Mouse (Mus musculus) forebrain, embryonic 15.5 days (tissue): ENCODE data around the gene Mest. TPM values are rescaled to one million over a fixed set of nuclear protein-coding genes. Genes with fewer than 3 reads are reported as not detected.

Experiments used
- ATAC-seq: fragments of 200-750 bp; cut with Nextera tagmentation; replicated peaks from 2 replicates; pipeline ENCODE4 v1.8.0; 2017; ENCODE audit warnings: mild to moderate bottlenecking, moderate TSS enrichment, moderate library complexity
- H3K27ac ChIP-seq: fragments of 300-500 bp; sonication (generic); replicated peaks from 2 replicates; pipeline ENCODE4 v1.5.1; 2015; ENCODE audit warnings: mild to moderate bottlenecking, inconsistent platforms
- H3K27me3 ChIP-seq: fragments of 300-500 bp; sonication (generic); 2 replicates; pipeline ENCODE4 v1.6.1; 2015; ENCODE audit warnings: inconsistent platforms
- H3K36me3 ChIP-seq: fragments of 300-500 bp; sonication (generic); 2 replicates; pipeline ENCODE4 v1.6.1; 2015; ENCODE audit warnings: mild to moderate bottlenecking, inconsistent platforms
- H3K4me1 ChIP-seq: fragments of 300-500 bp; sonication (generic); 2 replicates; pipeline ENCODE4 v1.6.1; 2015; ENCODE audit warnings: inconsistent platforms
- H3K4me2 ChIP-seq: fragments of 300-500 bp; sonication (generic); replicated peaks from 2 replicates; pipeline ENCODE4 v1.6.1; 2015; ENCODE audit warnings: mild to moderate bottlenecking, inconsistent platforms
- H3K4me3 ChIP-seq: fragments of 300-500 bp; sonication (generic); 2 replicates; pipeline ENCODE4 v1.5.1; 2015; ENCODE audit warnings: mild to moderate bottlenecking, inconsistent platforms
- H3K9ac ChIP-seq: fragments of 300-500 bp; sonication (generic); replicated peaks from 2 replicates; pipeline ENCODE4 v1.6.1; 2015; ENCODE audit warnings: mild to moderate bottlenecking, inconsistent platforms
- H3K9me3 ChIP-seq: fragments of 300-500 bp; sonication (generic); 2 replicates; pipeline ENCODE4 v1.6.1; 2016; ENCODE audit warnings: inconsistent platforms
- WGBS: fragments of 180-500 bp; shearing (Covaris S2); methylation state at CpG from one replicate; pipeline ENCODE4 v1.1.7; 2015; ENCODE audit warnings: mixed read lengths; 5-methylcytosine and 5-hydroxymethylcytosine counted together
- polyA plus RNA-seq: library from polyadenylated mRNA; unstranded; fragments of >200 nt; fragmentation: Nextera tagmentation; extraction: Ambion mirVana; gene quantifications from 2 replicates; pipeline ENCODE4 v1.2.1, GENCODE M21; 2015

Mest gene
- 313 and 315 TPM in 2 replicates for polyA plus RNA-seq

DNA sequence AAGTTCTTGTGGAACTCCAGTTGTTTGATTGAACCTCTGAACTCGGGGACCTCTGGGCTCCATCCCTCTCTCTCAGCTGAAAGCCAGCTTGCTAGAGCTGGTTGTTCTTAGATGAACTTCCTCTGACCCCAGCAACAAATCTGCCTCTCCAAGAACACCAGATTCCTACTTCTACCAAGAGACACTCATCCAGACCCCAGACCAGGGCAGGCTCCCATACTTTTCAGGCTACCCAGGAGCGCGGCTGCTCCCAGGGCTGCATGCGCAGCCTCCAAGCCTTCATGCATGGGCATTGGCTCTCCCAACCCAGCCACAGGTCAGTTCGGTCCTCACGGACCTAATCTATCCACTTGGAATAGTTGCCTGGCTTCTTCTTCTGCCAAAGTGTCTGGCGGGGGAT lies at the start of gene Mest:
TSS of gene Mest (plus strand) at position 217 of the 400 bp plus-strand sequence.
- H3K9ac ChIP-seq: no peak within 1 kb of the TSS
- H3K4me3 ChIP-seq: no peak within 1 kb of the TSS
- no peak for ATAC-seq
- H3K27ac ChIP-seq: peak within 1 kb of the TSS; percentile 65
- H3K4me2 ChIP-seq: no peak within 1 kb of the TSS
- WGBS: 75% methylated on average over 7 of the region's 7 CpGs
- no peaks in the 10 kb centered on the region for H3K27me3 ChIP-seq
- H3K36me3 ChIP-seq: no peaks in the 10 kb centered on the region
- peaks cover 13% of the 10 kb centered on the region for H3K4me1 ChIP-seq
- H3K9me3 ChIP-seq: no peaks in the 10 kb centered on the region

DNA sequence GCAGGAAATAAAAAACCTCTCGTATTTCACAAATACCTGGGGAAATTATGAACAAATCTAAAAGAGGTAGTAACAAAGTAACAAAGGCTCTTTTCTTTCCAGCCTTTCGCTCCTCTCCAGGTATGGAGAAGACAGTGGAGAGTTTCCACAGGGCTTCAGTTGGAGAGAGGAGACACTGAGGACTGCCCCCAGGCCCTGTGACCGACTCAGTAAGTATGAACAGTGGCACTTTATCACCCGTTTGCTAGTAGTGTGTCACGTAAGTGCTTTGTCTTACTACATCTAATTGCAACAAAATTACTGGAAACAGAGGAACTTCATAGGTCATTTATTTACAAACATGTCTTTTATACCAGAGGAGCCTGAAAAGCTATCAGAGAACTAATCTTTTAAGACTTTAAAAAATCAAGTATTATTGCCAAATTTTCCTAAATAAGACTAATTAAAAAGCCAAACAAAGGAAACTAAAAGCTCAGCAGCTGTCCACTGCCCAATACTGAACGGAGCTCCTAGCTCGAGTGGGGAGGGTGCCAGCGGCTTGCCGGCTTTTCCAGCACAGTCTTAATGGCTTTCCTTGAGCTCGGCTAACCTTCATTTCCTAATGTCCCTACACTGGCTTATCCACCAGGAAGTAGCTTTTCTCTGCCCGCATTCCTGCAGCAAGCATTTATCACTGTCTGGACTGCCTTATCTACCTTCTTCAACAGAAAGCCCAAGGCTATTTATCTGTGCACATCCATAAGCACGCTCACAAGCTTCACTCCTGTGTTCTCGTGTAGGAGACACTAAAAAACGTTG lies 49.4 kb upstream of the Mest start:
- H3K4me2 ChIP-seq: peak overlapping the region; percentile 45
- H3K4me3 ChIP-seq: no peak overlapping the region
- no peaks in the 10 kb centered on the region for H3K36me3 ChIP-seq
- 11% methylated on average over 14 of the region's 14 CpGs for WGBS
- H3K9me3 ChIP-seq: no peaks in the 10 kb centered on the region
- peaks cover 42% of the 10 kb centered on the region for H3K4me1 ChIP-seq
- no peaks in the 10 kb centered on the region for H3K27me3 ChIP-seq
- peak overlapping the region; percentile 92 for H3K27ac ChIP-seq
- peak; percentile 63; the same call in 1 of the 2 replicates for ATAC-seq
- H3K9ac ChIP-seq: peak overlapping the region; percentile 35

DNA sequence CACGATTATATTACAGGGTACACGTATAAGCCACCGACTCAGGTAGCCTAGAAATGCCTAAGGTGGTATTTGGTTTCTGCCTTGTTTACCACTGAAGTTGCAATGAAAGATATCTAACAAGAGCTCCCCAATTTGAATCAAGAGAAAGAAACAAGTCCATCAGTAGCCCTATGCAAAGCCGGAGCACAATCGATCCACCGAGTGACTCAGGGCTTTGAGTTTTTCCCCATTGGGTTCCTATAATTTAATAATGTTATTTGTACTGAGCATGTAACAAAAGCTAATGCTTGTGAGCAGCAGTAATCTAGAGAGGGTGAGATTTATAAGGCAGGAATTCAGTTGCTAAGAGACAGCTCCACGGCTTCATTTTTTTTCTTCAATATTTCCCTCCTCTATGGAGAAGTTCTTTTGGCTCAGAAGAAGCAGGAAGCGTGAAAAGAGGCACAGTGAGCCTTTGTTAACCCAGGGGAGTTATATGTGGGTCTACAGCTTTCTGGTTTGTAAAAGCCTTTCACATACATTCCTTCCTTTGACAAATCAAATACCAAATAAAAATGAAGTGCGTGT lies 48.5 kb upstream of the Mest start:
- Histone ChIP-seq H3K4me1 (peaks cover 46% of the 10 kb centered on the region), H3K9ac (peak overlapping the region; percentile 51; the same call in 1 of the 2 replicates), H3K4me3 (peak overlapping the region; percentile 15; the same call in 1 of the 2 replicates), H3K4me2 (peak overlapping the region; percentile 45), H3K27ac (peak overlapping the region; percentile 92), H3K9me3 (no peaks in the 10 kb centered on the region), H3K36me3 (no peaks in the 10 kb centered on the region), H3K27me3 (no peaks in the 10 kb centered on the region)
- ATAC-seq: peak; percentile 55; the same call in 1 of the 2 replicates
- 17% methylated on average over 9 of the region's 9 CpGs for WGBS

DNA sequence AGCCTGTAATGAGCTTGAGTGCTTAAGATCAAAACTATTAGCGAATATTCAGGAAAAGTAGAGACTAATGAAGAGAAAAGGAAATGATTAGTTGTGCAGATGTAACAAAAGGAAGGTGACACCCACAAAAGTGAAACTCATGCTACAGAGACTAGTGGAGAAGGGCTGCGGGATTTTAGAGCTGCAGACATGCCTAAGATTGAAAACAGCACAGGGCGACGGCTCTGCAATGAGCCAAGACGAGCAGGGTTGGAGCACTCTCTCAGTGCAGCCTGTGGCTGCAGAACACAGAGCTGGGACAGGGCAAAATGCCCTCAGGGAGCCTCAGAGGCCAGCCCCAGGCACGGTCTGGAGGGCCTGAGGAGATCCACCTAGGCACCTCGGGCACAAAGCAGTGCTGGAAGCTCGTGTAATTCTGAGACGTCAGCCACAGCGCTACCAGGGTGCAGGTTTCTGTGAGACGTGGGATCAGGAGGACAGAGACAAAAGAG lies 48.0 kb upstream of the Mest start:
- H3K9ac ChIP-seq: peak overlapping the region; percentile 51
- H3K9me3 ChIP-seq: no peaks in the 10 kb centered on the region
- 0 out of 2 replicates have a peak overlapping the region, but pooled peaks have one; percentile 15 for H3K4me3 ChIP-seq
- H3K27me3 ChIP-seq: no peaks in the 10 kb centered on the region
- H3K36me3 ChIP-seq: no peaks in the 10 kb centered on the region
- H3K27ac ChIP-seq: peak overlapping the region; percentile 92
- peak; percentile 73 for ATAC-seq
- peaks cover 46% of the 10 kb centered on the region for H3K4me1 ChIP-seq
- WGBS: 3% methylated on average over 11 of the region's 11 CpGs
- H3K4me2 ChIP-seq: peak overlapping the region; percentile 45

DNA sequence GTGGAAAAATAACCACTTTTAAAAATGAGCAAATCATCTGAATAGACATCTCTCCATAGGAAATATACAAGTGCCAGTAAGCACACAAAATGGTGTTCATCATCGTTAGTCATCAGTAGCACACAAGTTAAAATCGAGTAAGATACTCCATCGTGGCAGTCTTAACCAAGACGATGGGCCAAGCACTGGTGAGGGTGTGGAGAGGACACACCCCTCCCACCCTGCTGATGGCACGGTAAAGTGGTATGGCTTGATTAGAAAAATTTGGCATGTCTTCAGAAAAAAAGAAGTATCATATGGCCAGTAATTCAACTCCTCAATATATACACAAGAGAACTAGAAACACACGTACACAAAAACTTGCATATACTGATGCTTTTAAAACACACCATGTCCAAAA lies 46.8 kb upstream of the Mest start:
- H3K27ac ChIP-seq: peak overlapping the region; percentile 92; the same call in 1 of the 2 replicates
- no peaks in the 10 kb centered on the region for H3K27me3 ChIP-seq
- H3K9ac ChIP-seq: no peak overlapping the region
- WGBS: 73% methylated on average over 6 of the region's 6 CpGs
- no peaks in the 10 kb centered on the region for H3K9me3 ChIP-seq
- ATAC-seq: no peak
- H3K4me3 ChIP-seq: no peak overlapping the region
- no peaks in the 10 kb centered on the region for H3K36me3 ChIP-seq
- H3K4me2 ChIP-seq: no peak overlapping the region
- H3K4me1 ChIP-seq: peaks cover 46% of the 10 kb centered on the region

DNA sequence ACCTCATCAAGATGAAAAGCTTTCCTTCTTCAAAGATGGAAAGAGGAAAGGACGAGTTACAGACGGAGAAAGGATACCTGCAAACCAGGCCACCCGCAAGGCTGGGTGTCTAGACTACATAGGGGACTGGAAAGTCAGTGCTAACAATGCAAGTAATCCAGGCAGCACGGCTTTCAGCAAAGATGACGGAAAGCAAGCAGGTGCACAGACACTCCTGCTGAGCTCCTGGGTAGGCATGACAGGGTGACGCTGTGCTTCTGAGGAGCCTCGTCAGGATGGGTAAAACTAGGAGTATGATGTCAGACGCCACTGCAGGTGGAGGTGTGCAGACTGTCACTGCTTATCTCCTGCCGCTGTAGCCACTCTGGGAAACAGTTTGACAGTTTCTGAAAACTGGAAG lies 45.8 kb upstream of the Mest start:
- no peak for ATAC-seq
- Histone ChIP-seq H3K4me1 (peaks cover 48% of the 10 kb centered on the region), H3K4me2 (no peak overlapping the region), H3K27ac (no peak overlapping the region; the same call in 1 of the 2 replicates), H3K9ac (no peak overlapping the region), H3K4me3 (no peak overlapping the region), H3K9me3 (no peaks in the 10 kb centered on the region), H3K27me3 (no peaks in the 10 kb centered on the region), H3K36me3 (no peaks in the 10 kb centered on the region)
- WGBS: 69% methylated on average over 9 of the region's 9 CpGs

DNA sequence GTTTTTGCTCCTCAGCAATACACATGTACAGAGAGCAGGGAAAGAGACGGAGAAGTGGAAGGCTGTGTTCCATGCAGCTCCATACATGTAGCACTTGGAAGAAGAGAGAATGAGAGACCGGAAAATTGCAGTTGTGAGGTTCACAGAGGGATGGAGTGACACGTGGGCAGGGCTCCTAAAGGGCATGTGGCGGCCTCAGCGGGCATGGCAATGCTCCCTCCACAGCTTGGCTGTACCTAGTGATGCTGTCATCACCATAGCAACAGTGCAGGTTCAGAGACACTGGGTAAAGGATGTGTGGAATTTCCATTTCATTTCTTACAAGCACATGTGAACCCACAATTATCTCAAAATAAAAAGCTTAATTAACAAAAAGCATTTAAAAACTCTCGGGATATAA lies 44.9 kb upstream of the Mest start:
- peak overlapping the region; percentile 65 for H3K27ac ChIP-seq
- no peak overlapping the region for H3K4me3 ChIP-seq
- peak; percentile 66 for ATAC-seq
- peaks cover 49% of the 10 kb centered on the region for H3K4me1 ChIP-seq
- no peaks in the 10 kb centered on the region for H3K27me3 ChIP-seq
- H3K36me3 ChIP-seq: no peaks in the 10 kb centered on the region
- H3K9me3 ChIP-seq: no peaks in the 10 kb centered on the region
- 31% methylated on average over 6 of the region's 6 CpGs for whole genome bisulfite sequencing
- H3K4me2 ChIP-seq: no peak overlapping the region
- H3K9ac ChIP-seq: no peak overlapping the region

DNA sequence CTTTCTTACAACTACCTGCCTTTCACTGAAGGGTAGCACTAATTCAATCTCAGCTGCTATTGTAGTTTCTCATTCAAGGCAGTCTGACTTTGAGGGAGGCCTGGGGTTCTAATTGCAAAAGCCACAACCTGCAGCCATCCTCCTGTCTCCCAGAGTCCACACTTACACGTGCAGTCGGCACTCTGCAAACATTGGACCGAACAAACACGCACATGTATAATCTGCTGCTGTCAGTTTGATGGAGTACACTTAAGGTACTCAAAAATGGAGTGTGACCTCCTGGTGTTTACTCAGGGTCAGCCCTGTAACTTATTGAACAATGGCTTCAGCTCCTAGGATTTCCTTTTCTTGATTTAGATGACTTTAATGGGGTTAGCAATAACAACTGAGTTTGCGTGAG lies 43.8 kb upstream of the Mest start:
- no peak for ATAC-seq
- Histone ChIP-seq H3K4me2 (no peak overlapping the region), H3K4me3 (no peak overlapping the region), H3K4me1 (peaks cover 38% of the 10 kb centered on the region), H3K27ac (peak overlapping the region; percentile 48), H3K36me3 (no peaks in the 10 kb centered on the region), H3K9me3 (no peaks in the 10 kb centered on the region), H3K9ac (no peak overlapping the region), H3K27me3 (no peaks in the 10 kb centered on the region)
- 59% methylated on average over 5 of the region's 5 CpGs for WGBS

DNA sequence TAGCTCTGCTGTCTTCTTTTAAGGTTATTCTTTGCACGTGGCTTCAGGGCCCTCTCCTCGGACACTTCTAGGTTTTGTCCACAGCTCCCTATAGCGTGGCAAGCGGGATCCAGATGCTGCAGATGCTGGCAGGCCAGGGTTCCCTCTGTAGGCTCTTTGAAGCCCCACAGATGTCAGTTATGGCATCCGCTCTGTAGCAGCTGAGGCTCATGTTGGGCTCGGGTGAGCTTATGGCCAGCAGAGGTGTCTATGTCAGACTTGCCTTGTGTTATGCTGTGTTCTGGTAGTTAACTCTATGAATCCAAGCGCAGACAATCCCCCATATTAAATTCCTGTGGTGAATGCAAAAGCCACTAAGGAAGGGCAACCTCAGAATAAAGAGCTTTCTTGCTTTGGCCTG lies 42.9 kb upstream of the Mest start:
- WGBS: 89% methylated on average over 7 of the region's 7 CpGs
- peaks cover 30% of the 10 kb centered on the region for H3K4me1 ChIP-seq
- H3K9ac ChIP-seq: no peak overlapping the region
- no peak overlapping the region for H3K27ac ChIP-seq
- no peak for ATAC-seq
- H3K36me3 ChIP-seq: no peaks in the 10 kb centered on the region
- H3K9me3 ChIP-seq: no peaks in the 10 kb centered on the region
- H3K4me2 ChIP-seq: no peak overlapping the region
- H3K27me3 ChIP-seq: no peaks in the 10 kb centered on the region
- H3K4me3 ChIP-seq: no peak overlapping the region

DNA sequence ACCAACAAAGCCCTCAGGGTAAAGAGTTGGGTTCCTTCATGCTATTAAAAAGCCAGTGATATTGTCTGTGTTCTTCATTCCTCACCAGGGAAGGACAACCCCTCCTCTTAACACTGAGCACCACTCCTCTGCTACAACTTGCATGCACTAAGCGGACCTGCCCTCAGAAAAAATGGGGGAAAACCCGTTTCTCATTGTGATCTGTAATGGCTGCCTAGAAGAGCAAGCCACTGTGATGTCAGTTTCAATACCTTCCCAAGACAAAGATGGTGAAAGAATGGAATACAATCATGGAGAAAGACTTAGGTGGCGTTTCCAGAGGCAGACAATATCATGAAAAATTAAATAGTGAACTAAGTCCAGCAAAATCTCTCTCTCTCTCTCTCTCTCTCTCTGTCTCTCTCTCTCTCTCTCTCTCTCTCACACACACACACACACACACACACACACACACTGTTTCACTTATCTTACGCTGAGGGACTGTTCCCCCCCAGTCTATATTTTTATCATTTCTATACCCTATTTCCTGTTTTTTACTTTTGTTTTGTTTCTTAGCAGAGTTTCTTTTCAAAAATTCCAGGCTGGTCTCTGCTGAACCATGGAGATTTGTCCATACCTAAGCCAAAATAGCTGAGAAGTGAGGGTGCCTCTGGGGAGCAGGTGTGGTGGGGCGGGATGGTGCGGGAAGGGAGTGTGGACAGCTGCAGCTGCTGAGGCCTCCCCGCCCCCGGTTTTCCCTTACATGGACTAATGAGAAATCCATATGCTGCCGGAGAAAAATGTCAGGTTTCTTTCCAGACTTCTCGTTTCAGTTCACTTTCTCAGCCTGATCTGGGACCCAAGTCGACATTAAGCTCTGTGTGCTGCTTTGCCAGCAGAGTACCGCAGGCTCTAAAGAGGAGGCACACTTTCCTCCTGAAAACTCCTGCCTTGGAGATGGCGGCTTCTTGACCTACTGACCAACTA lies 41.1 kb upstream of the Mest start:
- Histone ChIP-seq H3K27me3 (no peaks in the 10 kb centered on the region), H3K4me1 (peaks cover 19% of the 10 kb centered on the region), H3K4me3 (no peak overlapping the region), H3K4me2 (no peak overlapping the region), H3K36me3 (no peaks in the 10 kb centered on the region), H3K27ac (no peak overlapping the region), H3K9me3 (no peaks in the 10 kb centered on the region), H3K9ac (no peak overlapping the region)
- 62% methylated on average over 13 of the region's 13 CpGs for WGBS
- ATAC-seq: no peak

DNA sequence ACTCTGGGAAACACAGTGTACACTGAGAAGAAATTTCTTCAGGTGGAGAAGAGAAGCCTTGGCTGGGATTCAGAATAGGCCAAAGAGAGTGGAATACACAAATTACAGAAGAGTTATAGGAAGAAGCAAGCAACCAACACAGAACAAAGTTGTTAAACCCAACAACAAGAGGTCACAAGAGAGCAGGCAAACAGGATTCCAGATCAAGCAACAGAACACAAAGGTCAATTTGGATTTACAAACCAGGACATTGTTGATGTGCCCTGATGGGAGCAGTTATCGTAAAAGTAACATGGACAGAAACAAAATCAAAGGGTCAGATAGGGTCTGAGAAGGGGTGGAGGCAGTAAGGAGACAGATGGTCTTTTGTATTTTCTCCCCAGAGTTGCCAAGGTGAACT lies 38.8 kb upstream of the Mest start:
- Histone ChIP-seq H3K27ac (no peak overlapping the region), H3K4me3 (no peak overlapping the region), H3K36me3 (no peaks in the 10 kb centered on the region), H3K4me2 (no peak overlapping the region), H3K9ac (no peak overlapping the region), H3K4me1 (0 out of 2 replicates have a peak, but pooled peaks cover 4% of the 10 kb centered on the region), H3K9me3 (no peaks in the 10 kb centered on the region), H3K27me3 (no peaks in the 10 kb centered on the region)
- no peak for ATAC-seq
- WGBS: 95% methylated on average over 1 of the region's 1 CpGs
